Mouse (Mus musculus) midbrain, embryonic 15.5 days (tissue): ENCODE results near the gene Cdk5r1. TPM values are rescaled to one million over a fixed set of nuclear protein-coding genes. Genes with fewer than 3 reads are reported as not detected.

Source experiments
- ATAC-seq: fragments of 200-750 bp; cut with Nextera tagmentation; replicated peaks from 2 replicates; pipeline ENCODE4 v1.8.0; 2017; ENCODE audit warnings: moderate TSS enrichment
- H3K27ac ChIP-seq: fragments of 300-500 bp; sonication (generic); 2 replicates; pipeline ENCODE4 v1.5.1; 2015; ENCODE audit warnings: mild to moderate bottlenecking, inconsistent platforms
- H3K27me3 ChIP-seq: fragments of 300-500 bp; sonication (generic); replicated peaks from 2 replicates; pipeline ENCODE4 v1.6.1; 2015; ENCODE audit warnings: inconsistent platforms
- H3K36me3 ChIP-seq: fragments of 300-500 bp; sonication (generic); replicated peaks from 2 replicates; pipeline ENCODE4 v1.6.1; 2015; ENCODE audit warnings: inconsistent platforms
- H3K4me1 ChIP-seq: fragments of 300-500 bp; sonication (generic); 2 replicates; pipeline ENCODE4 v1.6.1; 2015; ENCODE audit warnings: inconsistent platforms
- H3K4me2 ChIP-seq: fragments of 300-500 bp; sonication (generic); 2 replicates; pipeline ENCODE4 v1.6.1; 2015; ENCODE audit warnings: inconsistent platforms, mild to moderate bottlenecking, moderate library complexity
- H3K4me3 ChIP-seq: fragments of 300-500 bp; sonication (generic); 2 replicates; pipeline ENCODE4 v1.5.1; 2015; ENCODE audit warnings: mild to moderate bottlenecking, inconsistent platforms
- H3K9ac ChIP-seq: fragments of 300-500 bp; sonication (generic); 2 replicates; pipeline ENCODE4 v1.6.1; 2015; ENCODE audit warnings: mild to moderate bottlenecking, inconsistent platforms
- H3K9me3 ChIP-seq: fragments of 300-500 bp; sonication (generic); 2 replicates; pipeline ENCODE4 v1.6.1; 2016; ENCODE audit warnings: inconsistent platforms
- WGBS: fragments of 180-500 bp; shearing (Covaris S2); methylation state at CpG from one replicate; pipeline ENCODE4 v1.1.7; 2015; ENCODE audit warnings: mixed read lengths; 5-methylcytosine and 5-hydroxymethylcytosine counted together
- polyA plus RNA-seq: library from polyadenylated mRNA; unstranded; fragments of >200 nt; fragmentation: Nextera tagmentation; extraction: Ambion mirVana; gene quantifications from 2 replicates; pipeline ENCODE4 v1.2.1, GENCODE M21; 2015

Cdk5r1 gene
- polyA plus RNA-seq, 1 experiment from 2014 or later, result 105 TPM

- Histone ChIP-seq H3K36me3 (no peaks in the 10 kb centered on the region), H3K4me2 (no peak overlapping the region), H3K9ac (peak overlapping the region; percentile 20; the same call in 1 of the 2 replicates), H3K27me3 (no peaks in the 10 kb centered on the region), H3K27ac (peak overlapping the region; percentile 76), H3K9me3 (no peaks in the 10 kb centered on the region), H3K4me3 (no peak overlapping the region), H3K4me1 (peaks cover 40% of the 10 kb centered on the region)
- ATAC-seq, result 0 out of 2 replicates have a peak, but pooled peaks have one; percentile 38
- WGBS, result 49% methylated on average over 11 of the region's 11 CpGs
Measured at GRCm38 (mm10) chr11:80498328-80499070, 21.7 kb downstream of the Cdk5r1 start.

GRCm38 (mm10) chr11:80499550-80499952 is 22.7 kb downstream of the Cdk5r1 start:
- Histone ChIP-seq H3K36me3 (no peaks in the 10 kb centered on the region), H3K4me1 (peaks cover 45% of the 10 kb centered on the region), H3K27me3 (no peaks in the 10 kb centered on the region), H3K4me2 (no peak overlapping the region), H3K27ac (peak overlapping the region; percentile 76), H3K4me3 (no peak overlapping the region), H3K9ac (no peak overlapping the region), H3K9me3 (no peaks in the 10 kb centered on the region)
- 67% methylated on average over 4 of the region's 4 CpGs for WGBS
- no peak for ATAC-seq

- H3K4me3 ChIP-seq, result no peak overlapping the region
- H3K27me3 ChIP-seq, result no peaks in the 10 kb centered on the region
- H3K9me3 ChIP-seq, result no peaks in the 10 kb centered on the region
- no peak overlapping the region for H3K4me2 ChIP-seq
- H3K4me1 ChIP-seq, result peaks cover 51% of the 10 kb centered on the region
- H3K9ac ChIP-seq, result peak overlapping the region; percentile 38; the same call in 1 of the 2 replicates
- H3K27ac ChIP-seq, result peak overlapping the region; percentile 99
- no peak for ATAC-seq
- H3K36me3 ChIP-seq, result no peaks in the 10 kb centered on the region
- 65% methylated on average over 6 of the region's 6 CpGs for WGBS
Measured at GRCm38 (mm10) chr11:80503281-80503680, 26.5 kb downstream of the Cdk5r1 start.

GRCm38 (mm10) chr11:80503726-80504452 is 27.1 kb downstream of the Cdk5r1 start:
- H3K9ac ChIP-seq, result peak overlapping the region; percentile 38
- peak overlapping the region; percentile 99 for H3K27ac ChIP-seq
- H3K36me3 ChIP-seq, result no peaks in the 10 kb centered on the region
- H3K4me1 ChIP-seq, result peaks cover 50% of the 10 kb centered on the region
- 6% methylated on average over 13 of the region's 13 CpGs for whole genome bisulfite sequencing
- ATAC-seq, result peak; percentile 95
- no peak overlapping the region for H3K4me3 ChIP-seq
- no peaks in the 10 kb centered on the region for H3K27me3 ChIP-seq
- H3K4me2 ChIP-seq, result peak overlapping the region; percentile 38
- H3K9me3 ChIP-seq, result no peaks in the 10 kb centered on the region

- H3K27me3 ChIP-seq, result no peaks in the 10 kb centered on the region
- 25% methylated on average over 6 of the region's 6 CpGs for WGBS
- no peaks in the 10 kb centered on the region for H3K36me3 ChIP-seq
- H3K4me1 ChIP-seq, result peaks cover 48% of the 10 kb centered on the region
- H3K9me3 ChIP-seq, result no peaks in the 10 kb centered on the region
- H3K9ac ChIP-seq, result peak overlapping the region; percentile 31
- ATAC-seq, result peak; percentile 57
- peak overlapping the region; percentile 38 for H3K4me2 ChIP-seq
- H3K4me3 ChIP-seq, result no peak overlapping the region
- peak overlapping the region; percentile 99 for H3K27ac ChIP-seq
Measured at GRCm38 (mm10) chr11:80504519-80505385, 27.9 kb downstream of the Cdk5r1 start.

- WGBS, result 77% methylated on average over 3 of the region's 3 CpGs
- Histone ChIP-seq H3K4me2 (no peak overlapping the region), H3K9me3 (no peaks in the 10 kb centered on the region)
Measured at GRCm38 (mm10) chr11:80505581-80505980, 28.8 kb downstream of the Cdk5r1 start.

GRCm38 (mm10) chr11:80506483-80506882 is 29.7 kb downstream of the Cdk5r1 start:
- H3K9ac ChIP-seq, result no peak overlapping the region
- H3K27me3 ChIP-seq, result no peaks in the 10 kb centered on the region
- ATAC-seq, result no peak
- H3K27ac ChIP-seq, result no peak overlapping the region
- H3K36me3 ChIP-seq, result no peaks in the 10 kb centered on the region
- H3K9me3 ChIP-seq, result no peaks in the 10 kb centered on the region
- no peak overlapping the region for H3K4me3 ChIP-seq
- no peak overlapping the region for H3K4me2 ChIP-seq
- peaks cover 44% of the 10 kb centered on the region for H3K4me1 ChIP-seq

More at GRCm38 (mm10) chr11:80505581-80505980, 28.8 kb downstream of the Cdk5r1 start:
- H3K36me3 ChIP-seq, result no peaks in the 10 kb centered on the region
- no peaks in the 10 kb centered on the region for H3K27me3 ChIP-seq
- H3K27ac ChIP-seq, result peak overlapping the region; percentile 99
- H3K4me1 ChIP-seq, result peaks cover 44% of the 10 kb centered on the region
- no peak overlapping the region for H3K4me3 ChIP-seq
- no peak overlapping the region for H3K9ac ChIP-seq
- ATAC-seq, result no peak

- H3K4me2 ChIP-seq, result no peak overlapping the region
- no peak overlapping the region for H3K9ac ChIP-seq
- H3K27me3 ChIP-seq, result no peaks in the 10 kb centered on the region
- H3K9me3 ChIP-seq, result no peaks in the 10 kb centered on the region
- ATAC-seq, result no peak
- peaks cover 44% of the 10 kb centered on the region for H3K4me1 ChIP-seq
- H3K4me3 ChIP-seq, result no peak overlapping the region
- 84% methylated on average over 6 of the region's 6 CpGs for WGBS
- H3K27ac ChIP-seq, result no peak overlapping the region
- H3K36me3 ChIP-seq, result no peaks in the 10 kb centered on the region
Measured at GRCm38 (mm10) chr11:80507791-80508190, 31.0 kb downstream of the Cdk5r1 start.

GRCm38 (mm10) chr11:80508361-80509175 is 31.7 kb downstream of the Cdk5r1 start:
- peak overlapping the region; percentile 74 for H3K27ac ChIP-seq
- H3K9ac ChIP-seq, result peak overlapping the region; percentile 20; the same call in 1 of the 2 replicates
- H3K27me3 ChIP-seq, result no peaks in the 10 kb centered on the region
- no peaks in the 10 kb centered on the region for H3K9me3 ChIP-seq
- H3K36me3 ChIP-seq, result no peaks in the 10 kb centered on the region
- 0 out of 2 replicates have a peak overlapping the region, but pooled peaks have one; percentile 2 for H3K4me2 ChIP-seq
- no peak for ATAC-seq
- H3K4me3 ChIP-seq, result no peak overlapping the region
- WGBS, result 33% methylated on average over 19 of the region's 19 CpGs
- peaks cover 38% of the 10 kb centered on the region for H3K4me1 ChIP-seq

GRCm38 (mm10) chr11:80509176-80509506 is 32.3 kb downstream of the Cdk5r1 start:
- no peaks in the 10 kb centered on the region for H3K9me3 ChIP-seq
- 71% methylated on average over 5 of the region's 5 CpGs for WGBS
- H3K4me2 ChIP-seq, result 0 out of 2 replicates have a peak overlapping the region, but pooled peaks have one; percentile 2
- H3K4me1 ChIP-seq, result peaks cover 37% of the 10 kb centered on the region
- no peak overlapping the region for H3K4me3 ChIP-seq
- no peaks in the 10 kb centered on the region for H3K36me3 ChIP-seq
- no peaks in the 10 kb centered on the region for H3K27me3 ChIP-seq
- no peak for ATAC-seq
- H3K9ac ChIP-seq, result peak overlapping the region; percentile 21
- H3K27ac ChIP-seq, result peak overlapping the region; percentile 74

- Histone ChIP-seq H3K36me3 (no peaks in the 10 kb centered on the region), H3K9ac (no peak overlapping the region), H3K4me3 (no peak overlapping the region), H3K4me1 (peaks cover 32% of the 10 kb centered on the region), H3K27me3 (no peaks in the 10 kb centered on the region), H3K4me2 (no peak overlapping the region), H3K27ac (no peak overlapping the region), H3K9me3 (no peaks in the 10 kb centered on the region)
- WGBS, result 86% methylated on average over 10 of the region's 10 CpGs
- no peak for ATAC-seq
Measured at GRCm38 (mm10) chr11:80510124-80510523, 33.3 kb downstream of the Cdk5r1 start.
